Mouse (Mus musculus): ENCODE measurements around the gene Tmem220. TPM values are rescaled to one million over a fixed set of nuclear protein-coding genes. Genes with fewer than 3 reads are reported as not detected.

Gene Tmem220
- total RNA-seq, 1 experiment, result 1.6 TPM

DNA sequence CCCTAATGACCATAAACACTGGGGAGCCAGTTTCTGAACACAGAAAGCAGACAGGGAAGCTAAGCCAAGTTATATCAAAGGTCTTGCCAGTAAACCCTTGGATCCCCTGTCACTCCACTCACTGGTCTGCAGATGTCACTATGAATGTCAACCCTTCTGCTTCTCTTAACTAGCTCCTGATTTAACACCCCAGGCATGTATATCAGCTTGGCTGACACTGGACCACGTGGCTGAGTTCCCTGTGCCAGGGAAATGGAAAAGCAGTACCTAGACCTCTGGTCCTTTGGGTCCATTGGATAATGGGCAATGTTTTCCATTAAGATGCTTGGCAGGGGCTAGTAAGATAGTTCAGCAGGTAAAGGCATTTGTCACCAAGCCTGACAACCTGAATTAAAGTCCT lies 31.3 kb upstream of the Tmem220 start:
- Histone ChIP-seq H3K9ac (ENCODE audit: insufficient read depth, low read depth, low read length, poor library complexity, severe bottlenecking) (no peak overlapping the region), H3K9me3 (ENCODE audit: control insufficient read depth, insufficient read depth, low read depth, low read length) (no peaks in the 10 kb centered on the region), H3K36me3 (ENCODE audit: control insufficient read depth, insufficient read depth, low read length, poor library complexity, severe bottlenecking) (no peaks in the 10 kb centered on the region), H3K4me3 (ENCODE audit: insufficient read depth in 1 of 2, low read depth in 1 of 2, low read length in 2 of 2, poor library complexity in 1 of 2, severe bottlenecking in 1 of 2) (no peak overlapping the region), H3K27ac (ENCODE audit: insufficient read depth, low read depth, low read length, poor library complexity, severe bottlenecking) (no peak overlapping the region), H3K4me1 (ENCODE audit: control insufficient read depth in 2 of 2, insufficient read depth in 2 of 2, low read length in 2 of 2, poor library complexity in 1 of 2) (peaks cover 0 to 5% of the 10 kb centered on the region in 2 experiments; a peak in 1 of 4 replicates)
- TF ChIP-seq MAFK (IDR thresholded peaks at IDR 0.05; ENCODE audit: insufficient read depth, low read depth, low read length) (no peak), ZNF384 (IDR thresholded peaks at IDR 0.05; ENCODE audit: low read depth, low read length) (no peak), CHD2 (IDR thresholded peaks at IDR 0.05; ENCODE audit: low read depth, low read length) (no peak), HCFC1 (IDR thresholded peaks at IDR 0.05; ENCODE audit: borderline replicate concordance, insufficient read depth, low read length) (no peak), ZC3H11A (IDR thresholded peaks at IDR 0.05; ENCODE audit: borderline replicate concordance, low read depth, low read length) (no peak)
- DNase-seq (ENCODE audit: low read depth, low spot score), result no peak
- in situ Hi-C loops (cut with MboI; ENCODE audit: low sequenced_read_pairs in 2 of 2, unreplicated experiment in 2 of 2), result no loop called here

DNA sequence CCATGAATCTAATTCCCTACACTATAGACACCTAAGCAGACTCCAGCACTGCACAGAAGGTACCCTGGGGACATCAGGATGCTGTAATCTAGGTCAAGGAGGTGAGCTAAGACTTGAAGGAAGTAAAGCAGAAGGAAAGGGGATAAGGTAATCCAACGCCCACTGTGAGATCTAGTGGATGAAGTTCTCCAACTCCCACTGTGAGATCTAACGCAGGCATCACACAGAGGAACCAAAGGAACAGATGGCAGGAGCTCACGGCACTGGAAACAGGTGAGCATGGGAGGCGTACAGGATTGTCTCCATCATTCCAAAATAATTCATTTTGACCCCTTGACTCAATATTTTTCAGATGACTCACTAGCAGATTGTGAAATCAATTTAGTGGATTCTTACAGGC lies 28.5 kb upstream of the Tmem220 start:
- Histone ChIP-seq H3K27ac (ENCODE audit: insufficient read depth, low read depth, low read length, poor library complexity, severe bottlenecking) (no peak overlapping the region), H3K9me3 (ENCODE audit: control insufficient read depth, insufficient read depth, low read depth, low read length) (no peaks in the 10 kb centered on the region), H3K9ac (ENCODE audit: insufficient read depth, low read depth, low read length, poor library complexity, severe bottlenecking) (no peak overlapping the region)

DNA sequence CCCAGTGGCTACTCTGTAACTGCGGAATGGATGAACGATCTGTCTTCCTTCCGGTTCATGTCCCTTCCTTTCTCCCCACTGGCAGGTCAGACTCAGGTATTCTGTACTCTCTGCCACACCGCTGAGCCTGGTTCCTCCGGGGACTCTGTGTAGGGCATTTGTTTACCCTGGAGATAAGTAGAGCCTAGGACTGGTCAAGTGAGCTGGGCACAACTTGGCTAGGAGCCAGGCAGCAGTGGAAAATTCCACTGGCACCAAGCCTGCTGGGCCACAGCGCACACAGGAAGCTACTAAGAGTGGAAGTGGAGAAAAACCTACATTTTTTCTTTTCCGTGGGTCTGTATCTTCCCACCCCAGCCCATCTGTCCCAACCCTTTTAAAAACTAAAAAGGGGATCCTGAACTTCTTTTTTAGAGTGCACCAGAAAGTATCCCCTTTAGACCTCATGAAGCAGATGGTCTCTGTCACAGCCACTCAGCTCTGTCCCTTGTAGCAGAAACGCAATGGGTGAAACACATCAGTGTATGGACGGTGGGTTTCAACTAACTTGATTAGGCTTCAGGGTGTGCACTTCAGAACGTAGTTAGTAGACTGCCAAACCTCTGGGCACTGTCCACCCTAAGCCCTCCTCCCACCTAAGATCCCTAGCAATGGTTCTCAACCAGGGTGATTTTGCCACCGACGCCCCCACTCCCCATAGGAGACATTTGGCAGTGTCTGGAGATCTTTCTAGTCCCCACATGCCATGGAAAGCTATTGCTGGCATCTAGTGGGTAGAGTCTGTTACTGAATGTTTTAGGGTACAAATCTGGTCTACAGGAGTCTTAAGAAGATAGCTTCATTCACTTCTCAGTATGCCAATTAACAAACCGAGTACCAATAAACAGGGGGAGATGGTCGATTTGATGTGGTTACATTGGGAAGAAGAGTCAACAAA lies 26.2 kb upstream of the Tmem220 start:
- no peak for TF ChIP-seq MAFK (IDR thresholded peaks at IDR 0.05; ENCODE audit: insufficient read depth, low read depth, low read length)
- TF ChIP-seq ZNF384 (IDR thresholded peaks at IDR 0.05; ENCODE audit: low read depth, low read length), result no peak
- no peak for TF ChIP-seq ZC3H11A (IDR thresholded peaks at IDR 0.05; ENCODE audit: borderline replicate concordance, low read depth, low read length)
- no peak for TF ChIP-seq CHD2 (IDR thresholded peaks at IDR 0.05; ENCODE audit: low read depth, low read length)
- no peak for TF ChIP-seq HCFC1 (IDR thresholded peaks at IDR 0.05; ENCODE audit: borderline replicate concordance, insufficient read depth, low read length)
- in situ Hi-C loops (cut with MboI; ENCODE audit: low sequenced_read_pairs in 2 of 2, unreplicated experiment in 2 of 2), result no loop called here
- H3K27ac ChIP-seq (ENCODE audit: insufficient read depth, low read depth, low read length, poor library complexity, severe bottlenecking), result no peak overlapping the region; the same call in 1 of the 2 replicates
- no peak overlapping the region for H3K4me3 ChIP-seq (ENCODE audit: insufficient read depth in 1 of 2, low read depth in 1 of 2, low read length in 2 of 2, poor library complexity in 1 of 2, severe bottlenecking in 1 of 2)
- H3K4me1 ChIP-seq (ENCODE audit: control insufficient read depth in 2 of 2, insufficient read depth in 2 of 2, low read length in 2 of 2, poor library complexity in 1 of 2), result no peaks in the 10 kb centered on the region
- H3K9ac ChIP-seq (ENCODE audit: insufficient read depth, low read depth, low read length, poor library complexity, severe bottlenecking), result no peak overlapping the region
- no peaks in the 10 kb centered on the region for H3K36me3 ChIP-seq (ENCODE audit: control insufficient read depth, insufficient read depth, low read length, poor library complexity, severe bottlenecking)
- no peak for DNase-seq (ENCODE audit: low read depth, low spot score)
- no peaks in the 10 kb centered on the region for H3K9me3 ChIP-seq (ENCODE audit: control insufficient read depth, insufficient read depth, low read depth, low read length)

More for the DNA sequence above, 28.5 kb upstream of the Tmem220 start:
- TF ChIP-seq HCFC1 (IDR thresholded peaks at IDR 0.05; ENCODE audit: borderline replicate concordance, insufficient read depth, low read length), result no peak
- no peak for TF ChIP-seq ZNF384 (IDR thresholded peaks at IDR 0.05; ENCODE audit: low read depth, low read length)
- TF ChIP-seq CHD2 (IDR thresholded peaks at IDR 0.05; ENCODE audit: low read depth, low read length), result no peak
- no peak for TF ChIP-seq MAFK (IDR thresholded peaks at IDR 0.05; ENCODE audit: insufficient read depth, low read depth, low read length)
- TF ChIP-seq ZC3H11A (IDR thresholded peaks at IDR 0.05; ENCODE audit: borderline replicate concordance, low read depth, low read length), result no peak
- Histone ChIP-seq H3K36me3 (ENCODE audit: control insufficient read depth, insufficient read depth, low read length, poor library complexity, severe bottlenecking) (no peaks in the 10 kb centered on the region), H3K4me1 (ENCODE audit: control insufficient read depth in 2 of 2, insufficient read depth in 2 of 2, low read length in 2 of 2, poor library complexity in 1 of 2) (0 out of 4 replicates have a peak, but pooled peaks cover 0 to 2% of the 10 kb centered on the region in 2 experiments), H3K4me3 (ENCODE audit: insufficient read depth in 1 of 2, low read depth in 1 of 2, low read length in 2 of 2, poor library complexity in 1 of 2, severe bottlenecking in 1 of 2) (no peak overlapping the region)
- in situ Hi-C loops (cut with MboI; ENCODE audit: low sequenced_read_pairs in 2 of 2, unreplicated experiment in 2 of 2), result no loop called here
- no peak for DNase-seq (ENCODE audit: low read depth, low spot score)

DNA sequence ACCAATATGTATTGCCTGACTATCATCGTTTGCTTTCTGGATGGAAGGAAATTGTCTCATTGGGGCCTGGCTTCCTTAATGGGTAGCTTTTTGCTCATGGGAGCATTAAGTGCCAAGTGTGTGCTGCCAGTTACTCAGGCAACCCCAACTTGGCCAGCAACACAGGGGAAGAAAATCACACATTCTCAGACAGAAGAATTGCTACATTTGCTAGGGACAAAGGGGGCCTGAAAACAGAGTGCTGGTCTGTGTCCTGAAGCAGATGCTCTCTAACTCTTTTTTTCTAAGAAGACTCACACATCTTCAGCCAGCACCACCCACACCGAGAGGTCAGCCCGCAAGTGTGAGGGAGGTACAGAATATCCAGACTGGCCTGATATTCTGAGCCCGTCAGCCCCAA lies 24.3 kb upstream of the Tmem220 start:
- H3K4me3 ChIP-seq (ENCODE audit: insufficient read depth in 1 of 2, low read depth in 1 of 2, low read length in 2 of 2, poor library complexity in 1 of 2, severe bottlenecking in 1 of 2), result no peak overlapping the region
- no peaks in the 10 kb centered on the region for H3K9me3 ChIP-seq (ENCODE audit: control insufficient read depth, insufficient read depth, low read depth, low read length)
- no peak overlapping the region for H3K9ac ChIP-seq (ENCODE audit: insufficient read depth, low read depth, low read length, poor library complexity, severe bottlenecking)
- no peaks in the 10 kb centered on the region for H3K4me1 ChIP-seq (ENCODE audit: control insufficient read depth in 2 of 2, insufficient read depth in 2 of 2, low read length in 2 of 2, poor library complexity in 1 of 2)
- H3K36me3 ChIP-seq (ENCODE audit: control insufficient read depth, insufficient read depth, low read length, poor library complexity, severe bottlenecking), result no peaks in the 10 kb centered on the region
- no peak for TF ChIP-seq MAFK (IDR thresholded peaks at IDR 0.05; ENCODE audit: insufficient read depth, low read depth, low read length)
- DNase-seq (ENCODE audit: low read depth, low spot score), result no peak
- in situ Hi-C loops (cut with MboI; ENCODE audit: low sequenced_read_pairs in 2 of 2, unreplicated experiment in 2 of 2), result no loop called here
- no peak overlapping the region for H3K27ac ChIP-seq (ENCODE audit: insufficient read depth, low read depth, low read length, poor library complexity, severe bottlenecking)

Measured in ES-E14 (cell line).